Mouse (Mus musculus) megakaryocyte, embryonic 14.5 days (primary cell): ENCODE measurements around the gene Hnrnph2. TPM values are rescaled to one million over a fixed set of nuclear protein-coding genes. Genes with fewer than 3 reads are reported as not detected.
A peak's percentile ranks its signal among the peaks of the same experiment; 100 is the strongest.

Experiments
- H3K27me3 ChIP-seq: replicated peaks from 2 replicates; pipeline ENCODE3; 2012; ENCODE audit warnings: inconsistent platforms
- H3K36me3 ChIP-seq: replicated peaks from 2 replicates; pipeline ENCODE3; 2012; ENCODE audit warnings: low read length, inconsistent platforms, mixed read lengths
- H3K4me1 ChIP-seq: 2 replicates; pipeline ENCODE4 v1.6.1; 2012; ENCODE audit warnings: inconsistent platforms
- H3K4me3 ChIP-seq: replicated peaks from 2 replicates; pipeline ENCODE3; 2012; ENCODE audit warnings: moderate library complexity, mild to moderate bottlenecking, inconsistent platforms
- H3K9me3 ChIP-seq: 2 replicates; pipeline ENCODE4 v1.6.1; 2012; ENCODE audit warnings: inconsistent platforms
- FLI1 ChIP-seq: IDR thresholded peaks from 2 replicates; pipeline ENCODE4 v1.6.1; 2012; ENCODE audit warnings: low read length, inconsistent platforms, mixed read lengths
- GATA1 ChIP-seq: IDR thresholded peaks from 3 replicates; pipeline ENCODE4 v1.6.1; 2012; ENCODE audit warnings: mixed read lengths, low read length, inconsistent platforms, borderline replicate concordance
- polyA plus RNA-seq: library from polyadenylated mRNA; stranded (reverse); fragments of >175 nt; gene quantifications from 2 replicates; pipeline ENCODE4 v1.2.3, GENCODE M21; 2012; ENCODE audit warnings: low replicate concordance; ENCODE audit not compliant: insufficient read depth

Hnrnph2 gene
- polyA plus RNA-seq, 1 experiment = 11.7 TPM

- H3K4me3 ChIP-seq = peak within 1 kb of the TSS; percentile 96
- peaks cover 49% of the 10 kb centered on the region for H3K36me3 ChIP-seq
- no peaks in the 10 kb centered on the region for H3K27me3 ChIP-seq
- H3K9me3 ChIP-seq = peaks cover 3% of the 10 kb centered on the region; the same call in 1 of the 2 replicates
- TF ChIP-seq FLI1 (no peak), GATA1 (no peak)
- peaks cover 33% of the 10 kb centered on the region for H3K4me1 ChIP-seq
Measured at GRCm38 (mm10) chrX:134585103-134586002, 15.6 kb upstream of the Hnrnph2 start, which contains the start of gene Rpl36a. Gene Rpl36a, plus strand, starts transcription at chrX:134585654.

GRCm38 (mm10) chrX:134586447-134586846 is 14.5 kb upstream of the Hnrnph2 start:
- peaks cover 29% of the 10 kb centered on the region for H3K4me1 ChIP-seq

GRCm38 (mm10) chrX:134588261-134588660 is 12.7 kb upstream of the Hnrnph2 start:
- H3K4me3 ChIP-seq = no peak overlapping the region
- peaks cover 57% of the 10 kb centered on the region for H3K36me3 ChIP-seq
- TF ChIP-seq GATA1 (no peak), FLI1 (no peak)
- H3K27me3 ChIP-seq = no peaks in the 10 kb centered on the region
- peaks cover 3% of the 10 kb centered on the region; the same call in 1 of the 2 replicates for H3K9me3 ChIP-seq
- H3K4me1 ChIP-seq = peaks cover 29% of the 10 kb centered on the region

More at GRCm38 (mm10) chrX:134586447-134586846, 14.5 kb upstream of the Hnrnph2 start:
- peak overlapping the region; percentile 96 for H3K4me3 ChIP-seq
- H3K27me3 ChIP-seq = no peaks in the 10 kb centered on the region
- TF ChIP-seq GATA1 (no peak), FLI1 (no peak)
- peaks cover 3% of the 10 kb centered on the region; the same call in 1 of the 2 replicates for H3K9me3 ChIP-seq
- H3K36me3 ChIP-seq = peaks cover 49% of the 10 kb centered on the region

- H3K9me3 ChIP-seq = peaks cover 3% of the 10 kb centered on the region; the same call in 1 of the 2 replicates
- H3K4me1 ChIP-seq = peaks cover 27% of the 10 kb centered on the region
- H3K36me3 ChIP-seq = peaks cover 63% of the 10 kb centered on the region
- no peaks in the 10 kb centered on the region for H3K27me3 ChIP-seq
- no peak overlapping the region for H3K4me3 ChIP-seq
- TF ChIP-seq GATA1 = no peak
- no peak for TF ChIP-seq FLI1
Measured at GRCm38 (mm10) chrX:134588997-134589396, 12.0 kb upstream of the Hnrnph2 start.

GRCm38 (mm10) chrX:134589836-134590235 is 11.1 kb upstream of the Hnrnph2 start:
- Histone ChIP-seq H3K36me3 (peaks cover 65% of the 10 kb centered on the region), H3K4me1 (peaks cover 18% of the 10 kb centered on the region), H3K27me3 (no peaks in the 10 kb centered on the region), H3K4me3 (no peak overlapping the region), H3K9me3 (peaks cover 3% of the 10 kb centered on the region; the same call in 1 of the 2 replicates)
- TF ChIP-seq FLI1 = no peak
- no peak for TF ChIP-seq GATA1

- H3K27me3 ChIP-seq = peaks cover 3% of the 10 kb centered on the region
- H3K9me3 ChIP-seq = no peaks in the 10 kb centered on the region
- peaks cover 19% of the 10 kb centered on the region; the same call in 1 of the 2 replicates for H3K4me1 ChIP-seq
- H3K4me3 ChIP-seq = peak overlapping the region; percentile 93
- peaks cover 23% of the 10 kb centered on the region for H3K36me3 ChIP-seq
- TF ChIP-seq GATA1 (no peak), FLI1 (no peak)
Measured at GRCm38 (mm10) chrX:134599922-134600565, 935 bp upstream of the Hnrnph2 start.

GRCm38 (mm10) chrX:134601380-134602120 is 571 bp downstream of the Hnrnph2 start:
- no peaks in the 10 kb centered on the region for H3K9me3 ChIP-seq
- H3K27me3 ChIP-seq = no peaks in the 10 kb centered on the region
- H3K36me3 ChIP-seq = peaks cover 11% of the 10 kb centered on the region
- no peak for TF ChIP-seq FLI1
- no peak for TF ChIP-seq GATA1
- H3K4me1 ChIP-seq = peaks cover 15% of the 10 kb centered on the region; the same call in 1 of the 2 replicates
- peak overlapping the region; percentile 93 for H3K4me3 ChIP-seq

- no peak overlapping the region for H3K4me3 ChIP-seq
- no peaks in the 10 kb centered on the region for H3K9me3 ChIP-seq
- H3K27me3 ChIP-seq = no peaks in the 10 kb centered on the region
- peaks cover 9% of the 10 kb centered on the region for H3K36me3 ChIP-seq
- TF ChIP-seq GATA1 = no peak
- TF ChIP-seq FLI1 = no peak
- H3K4me1 ChIP-seq = peaks cover 31% of the 10 kb centered on the region
Measured at GRCm38 (mm10) chrX:134609472-134609871, 8.5 kb downstream of the Hnrnph2 start.

GRCm38 (mm10) chrX:134610984-134611383 is 10.0 kb downstream of the Hnrnph2 start:
- Histone ChIP-seq H3K27me3 (no peaks in the 10 kb centered on the region), H3K9me3 (no peaks in the 10 kb centered on the region)
- no peak for TF ChIP-seq FLI1
- no peak for TF ChIP-seq GATA1

More at GRCm38 (mm10) chrX:134610984-134611383, 10.0 kb downstream of the Hnrnph2 start:
- peaks cover 31% of the 10 kb centered on the region for H3K4me1 ChIP-seq
- H3K4me3 ChIP-seq = no peak overlapping the region
- peaks cover 9% of the 10 kb centered on the region for H3K36me3 ChIP-seq
